Mouse (Mus musculus) neural tube, embryonic 12.5 days (tissue): ENCODE data around the gene Pcca. TPM values are rescaled to one million over a fixed set of nuclear protein-coding genes. Genes with fewer than 3 reads are reported as not detected.

ENCODE experiments used
- ATAC-seq: fragments of 200-750 bp; cut with Nextera tagmentation; 2 replicates; pipeline ENCODE4 v1.8.0; 2017; ENCODE audit warnings: low read depth, mild to moderate bottlenecking, moderate TSS enrichment, moderate library complexity; ENCODE audit not compliant: low FRiP score
- H3K27ac ChIP-seq: fragments of 300-500 bp; sonication (generic); 2 replicates; pipeline ENCODE4 v1.5.1; 2016
- H3K27me3 ChIP-seq: fragments of 300-500 bp; sonication (generic); replicated peaks from 2 replicates; pipeline ENCODE4 v1.6.1; 2016; ENCODE audit warnings: mild to moderate bottlenecking
- H3K36me3 ChIP-seq: fragments of 300-500 bp; sonication (generic); 2 replicates; pipeline ENCODE4 v1.6.1; 2016; ENCODE audit warnings: mild to moderate bottlenecking
- H3K4me1 ChIP-seq: fragments of 300-500 bp; sonication (generic); 2 replicates; pipeline ENCODE4 v1.6.1; 2016
- H3K4me2 ChIP-seq: fragments of 300-500 bp; sonication (generic); replicated peaks from 2 replicates; pipeline ENCODE4 v1.6.1; 2016; ENCODE audit warnings: mild to moderate bottlenecking
- H3K4me3 ChIP-seq: fragments of 300-500 bp; sonication (generic); 2 replicates; pipeline ENCODE4 v1.5.1; 2016
- H3K9ac ChIP-seq: fragments of 300-500 bp; sonication (generic); 2 replicates; pipeline ENCODE4 v1.6.1; 2016; ENCODE audit warnings: mild to moderate bottlenecking
- H3K9me3 ChIP-seq: fragments of 300-500 bp; sonication (generic); 2 replicates; pipeline ENCODE4 v1.6.1; 2016; ENCODE audit warnings: mild to moderate bottlenecking
- WGBS: fragments of 180-500 bp; shearing (Covaris S2); methylation state at CpG from one replicate; pipeline ENCODE4 v1.1.7; 2016; 5-methylcytosine and 5-hydroxymethylcytosine counted together
- polyA plus RNA-seq: library from polyadenylated mRNA; unstranded; fragments of >200 nt; fragmentation: Nextera tagmentation; extraction: Ambion mirVana; gene quantifications from 2 replicates; pipeline ENCODE4 v1.2.1, GENCODE M21; 2016

Gene Pcca
- polyA plus RNA-seq, 1 experiment from 2014 or later: 35.0 TPM

- Histone ChIP-seq H3K9me3 (no peaks in the 10 kb centered on the region), H3K4me2 (no peak overlapping the region), H3K4me1 (no peaks in the 10 kb centered on the region), H3K27me3 (no peaks in the 10 kb centered on the region), H3K36me3 (no peaks in the 10 kb centered on the region), H3K4me3 (no peak overlapping the region), H3K9ac (no peak overlapping the region), H3K27ac (no peak overlapping the region)
- no peak for ATAC-seq
Measured at GRCm38 (mm10) chr14:122760803-122761202, 226.7 kb downstream of the Pcca start.

GRCm38 (mm10) chr14:122762603-122763002 lies 228.5 kb downstream of the Pcca start:
- Histone ChIP-seq H3K4me3 (no peak overlapping the region), H3K27me3 (no peaks in the 10 kb centered on the region), H3K27ac (no peak overlapping the region), H3K9ac (no peak overlapping the region), H3K4me2 (no peak overlapping the region), H3K36me3 (no peaks in the 10 kb centered on the region), H3K9me3 (no peaks in the 10 kb centered on the region), H3K4me1 (no peaks in the 10 kb centered on the region)
- no peak for ATAC-seq

GRCm38 (mm10) chr14:122765951-122766350 lies 231.8 kb downstream of the Pcca start:
- H3K27ac ChIP-seq: no peak overlapping the region
- ATAC-seq: no peak
- no peak overlapping the region for H3K9ac ChIP-seq
- no peak overlapping the region for H3K4me2 ChIP-seq
- H3K4me1 ChIP-seq: no peaks in the 10 kb centered on the region
- no peaks in the 10 kb centered on the region for H3K36me3 ChIP-seq
- H3K4me3 ChIP-seq: no peak overlapping the region
- 45% methylated on average over 2 of the region's 2 CpGs for WGBS
- no peaks in the 10 kb centered on the region for H3K9me3 ChIP-seq
- no peaks in the 10 kb centered on the region for H3K27me3 ChIP-seq

- no peak overlapping the region for H3K4me3 ChIP-seq
- no peak overlapping the region for H3K4me2 ChIP-seq
- no peaks in the 10 kb centered on the region for H3K36me3 ChIP-seq
- no peaks in the 10 kb centered on the region for H3K27me3 ChIP-seq
- WGBS: 95% methylated on average over 5 of the region's 5 CpGs
- ATAC-seq: no peak
- H3K4me1 ChIP-seq: no peaks in the 10 kb centered on the region
- no peak overlapping the region for H3K27ac ChIP-seq
- H3K9ac ChIP-seq: no peak overlapping the region
- H3K9me3 ChIP-seq: no peaks in the 10 kb centered on the region
Measured at GRCm38 (mm10) chr14:122766448-122766847, 232.3 kb downstream of the Pcca start.

GRCm38 (mm10) chr14:122784701-122785100 lies 250.6 kb downstream of the Pcca start:
- no peaks in the 10 kb centered on the region for H3K27me3 ChIP-seq
- H3K4me2 ChIP-seq: no peak overlapping the region
- no peaks in the 10 kb centered on the region for H3K4me1 ChIP-seq
- no peaks in the 10 kb centered on the region for H3K36me3 ChIP-seq
- no peaks in the 10 kb centered on the region for H3K9me3 ChIP-seq
- H3K27ac ChIP-seq: no peak overlapping the region
- no peak for ATAC-seq
- 79% methylated on average over 4 of the region's 4 CpGs for WGBS
- no peak overlapping the region for H3K9ac ChIP-seq
- H3K4me3 ChIP-seq: no peak overlapping the region

- ATAC-seq: no peak
- 79% methylated on average over 2 of the region's 2 CpGs for WGBS
- H3K27me3 ChIP-seq: no peaks in the 10 kb centered on the region
Measured at GRCm38 (mm10) chr14:122788199-122788598, 254.1 kb downstream of the Pcca start.

GRCm38 (mm10) chr14:122790111-122790510 lies 256.0 kb downstream of the Pcca start:
- ATAC-seq: no peak
- Histone ChIP-seq H3K27ac (no peak overlapping the region), H3K4me1 (no peaks in the 10 kb centered on the region), H3K27me3 (no peaks in the 10 kb centered on the region), H3K9ac (no peak overlapping the region), H3K4me2 (no peak overlapping the region), H3K9me3 (no peaks in the 10 kb centered on the region), H3K36me3 (no peaks in the 10 kb centered on the region), H3K4me3 (no peak overlapping the region)
- 83% methylated on average over 7 of the region's 7 CpGs for WGBS

More at GRCm38 (mm10) chr14:122788199-122788598, 254.1 kb downstream of the Pcca start:
- Histone ChIP-seq H3K4me3 (no peak overlapping the region), H3K4me1 (no peaks in the 10 kb centered on the region), H3K9me3 (no peaks in the 10 kb centered on the region), H3K36me3 (no peaks in the 10 kb centered on the region), H3K27ac (no peak overlapping the region), H3K9ac (no peak overlapping the region), H3K4me2 (no peak overlapping the region)

- WGBS: 90% methylated on average over 4 of the region's 4 CpGs
Measured at GRCm38 (mm10) chr14:122793368-122793767, 259.2 kb downstream of the Pcca start.

GRCm38 (mm10) chr14:122800296-122800695 lies 266.2 kb downstream of the Pcca start:
- Histone ChIP-seq H3K4me1 (no peaks in the 10 kb centered on the region), H3K4me2 (no peak overlapping the region), H3K36me3 (no peaks in the 10 kb centered on the region), H3K9ac (no peak overlapping the region), H3K9me3 (no peaks in the 10 kb centered on the region), H3K27me3 (no peaks in the 10 kb centered on the region), H3K27ac (no peak overlapping the region), H3K4me3 (no peak overlapping the region)
- 82% methylated on average over 4 of the region's 4 CpGs for WGBS
- ATAC-seq: no peak

More at GRCm38 (mm10) chr14:122793368-122793767, 259.2 kb downstream of the Pcca start:
- H3K9ac ChIP-seq: no peak overlapping the region
- H3K4me2 ChIP-seq: no peak overlapping the region
- no peaks in the 10 kb centered on the region for H3K9me3 ChIP-seq
- H3K27me3 ChIP-seq: no peaks in the 10 kb centered on the region
- no peak for ATAC-seq
- H3K4me3 ChIP-seq: no peak overlapping the region
- no peaks in the 10 kb centered on the region for H3K4me1 ChIP-seq
- no peaks in the 10 kb centered on the region for H3K36me3 ChIP-seq
- H3K27ac ChIP-seq: no peak overlapping the region

GRCm38 (mm10) chr14:122821002-122821401 lies 286.9 kb downstream of the Pcca start:
- 83% methylated on average over 3 of the region's 3 CpGs for WGBS
- no peak for ATAC-seq
- no peak overlapping the region for H3K9ac ChIP-seq
- H3K27me3 ChIP-seq: no peaks in the 10 kb centered on the region
- H3K27ac ChIP-seq: no peak overlapping the region
- no peaks in the 10 kb centered on the region for H3K9me3 ChIP-seq
- no peak overlapping the region for H3K4me2 ChIP-seq
- H3K4me1 ChIP-seq: no peaks in the 10 kb centered on the region
- H3K36me3 ChIP-seq: no peaks in the 10 kb centered on the region
- H3K4me3 ChIP-seq: no peak overlapping the region

GRCm38 (mm10) chr14:122823791-122824190 lies 289.7 kb downstream of the Pcca start:
- H3K9ac ChIP-seq: no peak overlapping the region
- H3K27ac ChIP-seq: no peak overlapping the region
- no peaks in the 10 kb centered on the region for H3K36me3 ChIP-seq
- 71% methylated on average over 2 of the region's 2 CpGs for WGBS
- ATAC-seq: no peak
- H3K27me3 ChIP-seq: no peaks in the 10 kb centered on the region
- H3K4me2 ChIP-seq: no peak overlapping the region
- no peaks in the 10 kb centered on the region for H3K9me3 ChIP-seq
- no peaks in the 10 kb centered on the region for H3K4me1 ChIP-seq
- H3K4me3 ChIP-seq: no peak overlapping the region

- no peak overlapping the region for H3K9ac ChIP-seq
- H3K4me2 ChIP-seq: no peak overlapping the region
- no peak overlapping the region for H3K27ac ChIP-seq
- ATAC-seq: no peak
- no peaks in the 10 kb centered on the region for H3K36me3 ChIP-seq
- no peaks in the 10 kb centered on the region for H3K4me1 ChIP-seq
- H3K27me3 ChIP-seq: no peaks in the 10 kb centered on the region
- WGBS: 89% methylated on average over 2 of the region's 2 CpGs
- H3K4me3 ChIP-seq: no peak overlapping the region
- H3K9me3 ChIP-seq: no peaks in the 10 kb centered on the region
Measured at GRCm38 (mm10) chr14:122825464-122825863, 291.3 kb downstream of the Pcca start.

- ATAC-seq: no peak
- H3K4me2 ChIP-seq: no peak overlapping the region
- no peak overlapping the region for H3K4me3 ChIP-seq
- H3K9ac ChIP-seq: no peak overlapping the region
- H3K36me3 ChIP-seq: no peaks in the 10 kb centered on the region
- no peaks in the 10 kb centered on the region for H3K27me3 ChIP-seq
- no peaks in the 10 kb centered on the region for H3K9me3 ChIP-seq
- no peaks in the 10 kb centered on the region for H3K4me1 ChIP-seq
- no peak overlapping the region for H3K27ac ChIP-seq
- WGBS: 94% methylated on average over 1 of the region's 1 CpGs
Measured at GRCm38 (mm10) chr14:122830433-122830832, 296.3 kb downstream of the Pcca start.
